Mouse (Mus musculus) myocyte (in vitro differentiated cells): Measurements from ENCODE around the gene Tmem79.

Experiments used
- MAX ChIP-seq: IDR thresholded peaks from one replicate; pipeline ENCODE4 v1.6.1; 2011; ENCODE audit warnings: low read depth, mild to moderate bottlenecking, control low read depth
- MYOD1 ChIP-seq, 3 experiments: IDR thresholded peaks; one replicate each; pipeline ENCODE4 v1.6.1; 2011; ENCODE audit warnings: control low read depth in 2 of 3, low read depth in 2 of 3, mild to moderate bottlenecking in 2 of 3, moderate library complexity in 1 of 3; ENCODE audit not compliant: insufficient read length in 2 of 3, control insufficient read depth in 1 of 3
- POLR2A ChIP-seq: IDR thresholded peaks from one replicate; pipeline ENCODE4 v1.6.1; 2011; ENCODE audit warnings: low read depth, mild to moderate bottlenecking, control low read depth, moderate library complexity; ENCODE audit not compliant: insufficient read length
- TCF12 ChIP-seq: IDR thresholded peaks from one replicate; pipeline ENCODE4 v1.6.1; 2011; ENCODE audit warnings: mild to moderate bottlenecking, control low read depth; ENCODE audit not compliant: poor library complexity, insufficient read depth, severe bottlenecking
- USF1 ChIP-seq: IDR thresholded peaks from one replicate; pipeline ENCODE4 v1.6.1; 2011; ENCODE audit warnings: low read depth, mild to moderate bottlenecking, control low read depth, moderate library complexity

DNA sequence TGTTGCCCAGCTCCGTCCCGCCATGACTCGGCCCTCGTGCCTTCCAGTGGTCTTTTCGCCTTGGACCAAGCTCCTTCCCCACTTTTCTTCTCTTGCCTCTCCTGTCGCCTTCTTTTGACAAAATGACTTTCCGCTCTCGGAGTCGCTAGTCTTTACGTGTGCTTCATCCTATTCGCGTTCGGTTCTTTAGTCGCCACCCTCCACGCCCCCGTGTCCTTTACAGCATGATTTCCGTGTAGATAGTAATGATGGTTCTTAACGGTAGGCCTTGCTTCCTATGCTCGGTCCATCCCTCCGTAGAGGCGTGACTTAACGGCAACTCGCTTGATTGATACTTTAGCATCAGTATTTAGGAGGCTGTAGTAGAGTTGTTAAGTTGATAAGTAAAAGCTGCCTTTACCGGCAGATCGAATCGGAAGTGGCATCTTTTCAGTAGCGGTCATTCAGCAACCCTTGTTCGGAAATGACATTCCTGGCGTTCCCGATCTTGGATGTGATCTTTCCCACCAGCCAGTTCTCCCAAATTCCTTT lies 38.6 kb downstream of the Tmem79 start:
- no peak for TF ChIP-seq POLR2A
- TF ChIP-seq MAX = no peak
- no peak for TF ChIP-seq TCF12
- no peak for TF ChIP-seq USF1
- TF ChIP-seq MYOD1 (IDR thresholded peaks at IDR 0.05; ENCODE audit: control insufficient read depth in 1 of 3, insufficient read length in 2 of 3, low read depth in 2 of 3) = no peak
